Mouse (Mus musculus) fibroblast of lung, adult 2 months (primary cell): ENCODE results near the gene Azin2.

Experiments
- DNase-seq: peaks from one replicate; pipeline ENCODE4 v3.0.0-alpha.2; 2011; ENCODE audit warnings: low read depth

The Azin2 gene

DNA sequence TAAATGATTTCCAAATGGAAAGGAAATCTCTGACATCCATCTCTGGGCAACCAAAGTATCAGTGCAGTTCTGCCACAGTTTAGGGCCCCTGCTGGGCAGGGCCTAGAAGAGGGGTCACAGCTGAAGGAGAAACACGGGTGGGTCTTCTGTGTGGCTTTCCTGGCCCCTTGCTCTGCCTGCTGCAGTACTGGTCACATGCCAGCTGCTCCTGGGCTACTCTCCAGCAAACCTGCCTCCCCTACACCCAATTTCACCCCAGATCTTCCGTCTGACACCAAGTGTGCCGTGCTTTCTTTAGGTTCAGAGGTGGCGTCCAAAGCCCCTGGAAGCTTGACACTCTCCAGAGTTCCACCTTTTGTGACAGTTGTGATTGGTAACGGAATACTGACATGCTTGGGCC is 26.6 kb downstream of the Azin2 start:
- DNase-seq = no peak

- no peak for DNase-seq
Observed at GRCm38 (mm10) chr4:128932783-128933182, 29.5 kb downstream of the Azin2 start.

DNA sequence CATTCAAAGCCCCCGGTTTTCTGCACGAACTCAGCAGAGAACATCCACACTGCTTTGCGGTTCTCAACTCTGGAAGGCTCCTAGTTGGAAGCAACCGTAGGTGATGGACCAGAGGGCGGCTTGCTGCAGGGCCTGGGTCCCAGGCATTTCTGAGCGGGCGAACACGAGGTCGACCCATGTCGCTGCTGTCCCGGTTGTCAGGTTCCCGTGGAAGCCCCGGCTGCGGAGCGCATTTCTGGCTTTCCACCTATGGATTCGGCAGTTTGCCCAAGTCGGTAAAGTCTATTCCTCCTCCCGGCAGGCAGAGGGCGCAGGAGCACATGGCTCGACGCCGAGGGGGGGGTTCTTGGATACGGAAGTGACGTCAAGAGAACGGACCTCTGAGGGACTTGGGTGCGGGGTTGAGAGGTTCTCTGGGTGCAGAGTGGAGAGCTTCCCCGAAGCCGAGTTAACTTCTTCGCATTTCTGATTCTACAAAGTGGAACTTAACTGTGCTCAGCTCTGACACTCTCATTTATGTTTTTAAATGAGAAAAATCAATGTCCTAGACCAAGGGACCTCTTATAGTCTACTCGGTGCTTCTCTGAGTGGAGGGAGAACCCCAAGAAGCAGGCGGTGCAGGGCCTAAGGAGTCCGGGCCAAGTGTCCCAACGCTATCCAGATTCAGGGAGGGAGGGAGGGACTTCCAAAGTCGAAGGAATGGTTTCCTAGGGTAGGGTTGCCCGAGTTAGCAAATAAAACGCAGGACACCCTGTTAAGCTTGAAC is 37.2 kb downstream of the Azin2 start:
- DNase-seq = peak; percentile 33

DNA sequence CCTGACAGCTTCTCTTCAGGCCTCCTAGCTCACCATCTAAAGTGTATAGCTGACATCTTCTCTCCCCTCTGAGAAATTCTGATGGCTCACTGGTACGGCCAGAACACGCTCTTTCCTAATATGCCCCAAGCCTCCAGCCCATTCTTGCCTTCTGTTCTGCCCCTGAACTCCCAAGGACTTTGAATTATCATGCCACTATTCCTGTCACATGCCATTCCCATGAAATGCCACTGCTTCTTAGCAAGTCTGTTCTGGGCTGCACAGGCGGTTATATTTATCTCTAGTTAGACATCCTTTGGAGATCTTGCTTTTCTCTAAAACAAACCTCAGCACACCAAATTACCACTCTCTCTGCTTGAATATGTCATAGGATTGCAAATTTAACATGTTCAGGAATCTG is 38.6 kb downstream of the Azin2 start:
- DNase-seq = no peak

GRCm38 (mm10) chr4:128919106-128919505 is 43.1 kb downstream of the Azin2 start:
- DNase-seq = no peak

DNA sequence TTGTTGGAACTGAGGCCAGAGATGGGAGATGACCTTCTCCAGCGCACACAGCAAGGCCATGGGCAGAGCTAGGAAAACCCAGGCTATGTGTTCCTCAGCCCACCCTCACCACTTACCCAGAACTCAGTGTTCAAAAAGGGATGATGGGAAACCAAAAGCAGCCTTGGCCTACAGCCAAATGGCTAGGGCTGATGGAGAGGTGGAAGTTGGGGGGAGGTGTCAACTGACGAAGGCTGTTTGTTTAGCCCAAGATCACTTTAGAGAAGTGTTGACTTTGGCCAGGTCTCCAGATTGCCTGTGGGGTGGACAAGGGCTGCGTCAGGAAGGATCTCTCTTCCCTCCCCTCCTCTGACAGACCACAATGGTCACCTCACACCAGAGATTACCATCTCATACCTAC is 44.1 kb downstream of the Azin2 start:
- no peak for DNase-seq

- no peak for DNase-seq
Observed at GRCm38 (mm10) chr4:128917756-128918155, 44.5 kb downstream of the Azin2 start.

- no peak for DNase-seq
Observed at GRCm38 (mm10) chr4:128917119-128917518, 45.1 kb downstream of the Azin2 start.

GRCm38 (mm10) chr4:128913794-128914193 is 48.4 kb downstream of the Azin2 start:
- no peak for DNase-seq

DNA sequence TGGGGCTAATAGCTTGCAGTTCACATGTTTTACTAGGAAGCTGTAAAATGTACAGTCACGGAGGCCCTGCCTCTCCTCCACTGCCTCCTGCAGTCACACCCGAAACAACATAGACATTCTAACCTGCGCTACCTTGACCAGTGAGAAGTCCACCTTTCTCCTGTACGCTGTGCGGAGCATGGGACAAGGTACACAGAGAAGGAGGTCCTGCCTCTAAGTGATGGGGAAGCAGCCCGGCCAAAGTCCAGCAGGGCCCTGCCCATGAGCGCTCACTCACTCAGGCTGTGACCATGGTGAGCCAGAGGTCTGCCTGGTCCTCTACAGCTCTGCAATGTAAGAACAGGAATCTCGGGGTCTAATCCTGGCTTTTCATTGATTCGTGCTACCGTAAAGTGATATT is 50.2 kb downstream of the Azin2 start:
- no peak for DNase-seq

GRCm38 (mm10) chr4:128910276-128911063 is 51.8 kb downstream of the Azin2 start:
- DNase-seq = no peak

GRCm38 (mm10) chr4:128909378-128909831 is 52.8 kb downstream of the Azin2 start:
- no peak for DNase-seq

DNA sequence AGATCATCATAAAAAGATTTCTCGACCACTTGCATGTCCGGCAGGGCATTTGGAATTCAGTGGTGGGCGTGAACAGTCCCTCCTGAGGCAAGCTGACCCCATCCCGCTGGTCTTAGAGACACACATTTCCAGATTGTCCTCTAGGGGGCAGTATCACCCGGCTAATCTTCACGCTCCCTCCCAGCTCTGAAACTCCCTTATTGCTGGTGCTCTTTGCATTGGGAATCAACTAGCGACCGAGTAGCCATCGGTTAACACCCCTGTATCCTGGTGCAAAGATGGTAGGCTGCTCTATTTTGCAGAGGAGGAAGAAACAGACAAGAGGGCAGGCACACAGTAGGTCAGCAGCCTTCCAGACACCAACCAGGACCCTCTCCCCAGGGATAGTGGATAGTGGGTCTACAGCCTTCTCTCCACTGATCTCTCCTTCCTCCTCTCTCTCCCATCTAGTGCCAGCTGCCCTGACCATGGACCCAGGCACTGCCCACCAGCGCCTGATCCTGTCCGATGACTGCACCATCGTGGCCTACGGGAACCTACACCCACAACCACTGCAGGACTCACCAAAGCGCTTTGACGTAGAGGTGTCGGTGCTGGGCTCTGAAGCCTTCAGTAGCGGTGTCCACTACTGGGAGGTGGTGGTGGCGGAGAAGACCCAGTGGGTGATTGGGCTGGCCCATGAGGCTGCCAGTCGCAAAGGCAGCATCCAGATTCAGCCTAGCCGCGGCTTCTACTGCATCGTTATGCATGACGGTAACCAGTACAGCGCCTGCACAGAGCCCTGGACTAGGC is 53.5 kb downstream of the Azin2 start:
- DNase-seq = no peak

DNA sequence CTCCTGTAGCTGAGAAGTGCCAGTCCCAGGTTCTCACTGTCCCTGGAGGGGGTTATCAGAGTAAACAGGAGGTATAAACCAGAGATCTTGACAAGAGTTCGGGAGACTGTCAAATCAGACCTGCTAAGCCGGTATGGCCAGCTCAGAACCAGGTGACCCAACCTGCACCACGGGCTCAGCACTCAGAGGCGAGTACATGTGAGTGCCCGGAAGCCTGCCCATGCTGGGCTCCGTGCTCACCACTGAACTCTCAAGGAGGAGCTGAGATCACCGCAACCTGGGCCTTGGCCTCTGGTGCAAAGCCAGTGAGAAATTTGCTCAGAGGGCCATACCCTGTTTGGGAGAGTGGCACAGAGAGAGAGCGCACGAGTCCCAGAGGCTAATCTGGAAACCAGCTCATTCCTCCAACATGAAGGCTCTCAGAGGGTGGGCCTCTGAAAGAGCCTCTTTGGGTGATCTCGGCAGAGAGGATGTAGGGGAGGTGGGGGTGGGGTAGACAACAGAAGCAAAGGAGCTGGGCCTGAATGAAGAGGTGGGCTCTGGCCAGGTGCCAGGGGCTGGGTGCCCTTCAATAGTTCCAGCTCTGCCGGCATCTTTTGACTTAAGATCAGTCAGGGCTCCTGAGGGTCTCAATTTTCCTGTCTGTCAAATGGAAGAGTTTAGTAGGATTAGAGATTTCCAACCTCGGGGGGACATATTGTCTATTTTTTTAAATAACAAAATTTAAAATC is 54.8 kb downstream of the Azin2 start:
- DNase-seq = no peak

- DNase-seq = no peak
Observed at GRCm38 (mm10) chr4:128906757-128907156, 55.5 kb downstream of the Azin2 start.

DNA sequence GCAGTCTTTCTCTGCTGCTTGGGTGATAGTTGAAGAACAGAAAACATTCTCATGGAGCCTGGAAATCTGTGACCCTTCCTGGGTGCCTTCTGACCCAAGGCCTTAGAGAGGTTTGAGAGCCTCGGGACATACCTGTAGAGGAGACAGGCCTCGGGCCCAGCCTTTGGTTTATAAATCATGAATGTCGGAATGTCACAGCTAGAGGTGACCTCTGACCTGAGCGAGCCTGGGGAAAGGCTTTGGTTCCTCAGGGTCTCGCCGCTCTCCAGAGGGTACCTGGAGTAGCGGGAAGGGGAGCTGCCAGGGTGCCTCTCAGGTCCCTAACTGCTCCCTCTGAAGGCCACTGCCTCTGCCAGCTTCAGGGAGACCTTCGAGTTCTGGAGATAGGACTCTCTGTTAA is 57.0 kb downstream of the Azin2 start:
- DNase-seq = no peak

DNA sequence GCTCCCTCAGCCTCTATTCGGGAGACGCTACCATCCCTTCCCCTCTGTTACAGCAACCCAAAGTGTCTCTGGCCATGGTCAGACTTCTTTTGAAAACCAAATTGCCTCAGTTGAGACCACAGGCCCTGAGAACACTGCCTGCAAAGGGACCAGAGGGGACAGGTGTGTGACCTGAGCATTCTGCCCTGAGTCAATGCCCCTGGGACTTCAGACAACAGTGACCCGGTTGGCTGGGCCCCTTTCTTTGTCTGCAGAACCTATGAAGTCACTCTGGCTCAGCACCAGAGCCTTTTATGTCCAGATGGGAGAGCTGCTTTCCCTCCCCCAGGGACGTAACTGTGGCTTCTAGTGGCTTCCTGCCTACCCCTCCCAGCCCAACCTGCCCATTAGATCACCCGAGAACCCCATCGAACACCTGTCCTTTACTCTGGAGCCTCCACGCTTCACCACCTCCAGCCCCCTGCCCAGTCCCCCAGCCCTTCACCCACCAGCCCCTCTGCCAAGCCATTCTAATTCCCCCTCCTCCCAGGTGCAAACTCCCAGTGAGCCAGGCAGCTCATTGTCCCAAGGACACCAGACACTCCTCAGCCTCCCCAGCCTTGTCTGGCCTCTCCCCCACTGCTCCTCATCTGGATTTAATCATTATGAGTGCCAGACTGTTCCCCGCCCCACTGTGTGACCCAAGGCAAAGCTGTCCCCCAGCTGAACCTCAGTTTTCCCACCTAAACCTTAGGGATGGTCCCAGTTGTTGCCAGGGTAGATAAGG is 58.0 kb downstream of the Azin2 start:
- no peak for DNase-seq

- no peak for DNase-seq
Observed at GRCm38 (mm10) chr4:128902390-128902789, 59.9 kb downstream of the Azin2 start.

- no peak for DNase-seq
Observed at GRCm38 (mm10) chr4:128900484-128900883, 61.8 kb downstream of the Azin2 start.

- DNase-seq = no peak
Observed at GRCm38 (mm10) chr4:128899332-128899731, 62.9 kb downstream of the Azin2 start.

DNA sequence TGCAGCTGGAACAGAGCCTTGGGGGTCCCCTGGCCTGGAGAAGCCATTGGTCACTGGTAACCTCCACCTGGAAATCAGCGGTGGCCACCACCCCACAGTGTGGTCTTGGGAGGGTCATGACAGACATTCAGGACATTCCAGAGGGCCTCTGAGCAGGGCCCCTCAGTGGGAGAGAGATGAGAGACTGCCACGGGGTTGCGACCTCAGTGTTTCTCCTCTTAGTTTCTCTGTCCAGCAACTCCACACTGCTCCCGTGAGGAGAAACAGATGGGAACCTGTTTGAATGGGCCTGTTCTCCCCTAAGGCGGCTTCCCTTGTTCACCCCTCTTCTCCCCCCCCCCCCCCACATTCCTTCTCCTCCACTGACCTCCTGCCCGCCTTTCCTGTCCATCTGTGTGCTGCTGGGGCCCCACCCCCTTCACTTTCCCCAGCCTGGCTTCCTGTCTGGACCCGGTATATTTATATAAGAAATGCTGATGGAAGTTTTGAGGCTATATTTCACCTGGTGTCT is 64.3 kb downstream of the Azin2 start:
- no peak for DNase-seq
